Mouse (Mus musculus): ENCODE results near the gene Agpat2. TPM values are rescaled to one million over a fixed set of nuclear protein-coding genes. Genes with fewer than 3 reads are reported as not detected.
A peak's percentile ranks its signal among the peaks of the same experiment; 100 is the strongest.

Gene Agpat2
- polyA plus RNA-seq, 1 experiment, result not detected

DNA sequence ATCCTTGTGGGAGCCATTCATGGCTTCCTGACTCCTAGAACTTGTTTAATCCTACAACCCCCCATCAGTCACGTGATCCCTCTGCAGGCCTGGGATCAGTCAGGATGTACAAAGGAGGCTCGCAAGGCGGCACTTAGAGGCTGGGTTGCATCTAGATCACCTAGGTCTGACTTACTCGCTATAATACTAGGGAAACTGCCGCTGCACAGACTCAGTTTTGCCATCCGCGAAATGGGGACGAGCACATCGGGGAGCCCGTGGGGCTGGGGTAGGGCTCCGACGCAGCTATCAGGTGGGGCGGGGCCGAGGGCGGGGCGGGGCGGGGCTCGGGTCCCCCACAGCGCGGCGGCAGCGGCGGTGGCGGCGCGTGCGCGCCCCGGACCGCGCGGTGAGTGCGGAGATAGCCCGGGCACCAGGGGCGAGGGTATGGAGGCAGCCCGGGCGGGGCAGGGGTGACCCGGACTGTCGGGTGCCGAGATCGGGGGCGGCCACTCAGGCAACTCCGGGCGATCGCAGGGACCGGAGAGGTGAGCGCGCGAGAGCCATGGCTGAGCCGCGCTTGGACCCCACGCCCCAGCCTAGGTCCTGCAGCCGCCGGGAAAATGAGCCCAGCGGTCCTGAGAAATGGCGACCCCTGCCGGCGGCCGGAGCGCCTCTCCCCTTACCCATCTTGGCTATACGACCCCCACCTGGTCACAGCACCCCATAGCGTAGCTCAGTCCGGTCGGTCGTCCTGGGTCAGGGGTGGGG, 17.7 kb downstream of the Agpat2 start, which contains the start of gene Gm20532:
Gene Gm20532, plus strand, starts transcription at position 346 of the 750 bp plus-strand sequence.
- Histone ChIP-seq H3K4me1 (ENCODE audit: control insufficient read depth, insufficient read depth, low read length) (peaks cover 5% of the 10 kb centered on the region; the same call in 1 of the 2 replicates), H3K4me3 (ENCODE audit: insufficient read depth, low read depth, low read length) (peak within 1 kb of the TSS; percentile 69), H3K27ac (ENCODE audit: insufficient read depth, low read depth, low read length) (no peak within 1 kb of the TSS)
- TF ChIP-seq CTCF (IDR thresholded peaks at IDR 0.05; ENCODE audit: insufficient read depth, low read depth, low read length) (peak; percentile 86), POLR2A (IDR thresholded peaks at IDR 0.05; ENCODE audit: insufficient read depth, low read depth, low read length) (no peak)
- 1% methylated on average over 65 of the region's 65 CpGs for WGBS

DNA sequence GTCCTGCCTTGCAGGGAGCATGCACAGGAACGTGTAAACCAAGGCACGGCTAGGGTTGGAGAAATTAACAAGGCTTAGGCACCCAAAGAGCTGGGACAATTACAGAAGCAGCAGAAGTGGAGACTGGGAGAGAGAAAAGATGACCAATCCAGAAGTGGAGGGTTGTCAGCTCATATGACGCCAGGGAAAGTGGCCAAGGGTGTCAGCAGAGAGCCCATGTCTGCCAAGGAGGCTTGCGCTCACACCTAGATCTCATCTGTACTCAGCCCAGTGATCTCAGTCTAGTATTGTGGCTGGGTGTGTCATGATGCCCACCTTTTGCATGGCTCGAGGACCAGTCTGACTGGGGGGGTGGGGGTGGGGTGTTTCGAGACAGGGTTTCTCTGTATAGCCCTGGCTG, 18.5 kb downstream of the Agpat2 start:
- peaks cover 5% of the 10 kb centered on the region; the same call in 1 of the 2 replicates for H3K4me1 ChIP-seq (ENCODE audit: control insufficient read depth, insufficient read depth, low read length)
- 67% methylated on average over 6 of the region's 6 CpGs for WGBS
- TF ChIP-seq POLR2A (IDR thresholded peaks at IDR 0.05; ENCODE audit: insufficient read depth, low read depth, low read length) (no peak), CTCF (IDR thresholded peaks at IDR 0.05; ENCODE audit: insufficient read depth, low read depth, low read length) (no peak)
- H3K4me3 ChIP-seq (ENCODE audit: insufficient read depth, low read depth, low read length), result peak overlapping the region; percentile 17; the same call in 1 of the 2 replicates
- H3K27ac ChIP-seq (ENCODE audit: insufficient read depth, low read depth, low read length), result no peak overlapping the region

DNA sequence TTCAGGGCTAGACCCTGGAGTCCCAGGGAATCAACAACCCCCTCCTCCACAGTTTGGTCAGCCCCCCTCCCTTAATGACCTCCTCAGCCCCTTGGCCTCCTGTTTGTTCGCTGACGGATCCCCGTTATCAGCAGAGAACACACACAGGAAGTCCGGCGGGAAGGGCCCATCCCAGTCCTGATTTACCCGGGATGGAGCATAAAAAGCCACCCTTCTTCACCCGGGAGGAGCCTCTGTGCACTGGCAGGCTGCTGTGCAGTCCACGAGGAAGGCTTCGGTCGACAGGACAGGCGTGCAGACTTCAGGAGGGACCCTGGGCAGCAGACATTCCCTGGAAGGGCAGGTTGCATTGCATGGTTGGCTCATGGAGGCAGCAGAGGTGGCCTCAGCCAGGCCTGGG, 20.6 kb downstream of the Agpat2 start:
- 79% methylated on average over 11 of the region's 11 CpGs for WGBS
- H3K4me3 ChIP-seq (ENCODE audit: insufficient read depth, low read depth, low read length), result 0 out of 2 replicates have a peak overlapping the region, but pooled peaks have one; percentile 15
- no peak for TF ChIP-seq CTCF (IDR thresholded peaks at IDR 0.05; ENCODE audit: insufficient read depth, low read depth, low read length)
- TF ChIP-seq POLR2A (IDR thresholded peaks at IDR 0.05; ENCODE audit: insufficient read depth, low read depth, low read length), result no peak
- peaks cover 5% of the 10 kb centered on the region; the same call in 1 of the 2 replicates for H3K4me1 ChIP-seq (ENCODE audit: control insufficient read depth, insufficient read depth, low read length)
- H3K27ac ChIP-seq (ENCODE audit: insufficient read depth, low read depth, low read length), result no peak overlapping the region

DNA sequence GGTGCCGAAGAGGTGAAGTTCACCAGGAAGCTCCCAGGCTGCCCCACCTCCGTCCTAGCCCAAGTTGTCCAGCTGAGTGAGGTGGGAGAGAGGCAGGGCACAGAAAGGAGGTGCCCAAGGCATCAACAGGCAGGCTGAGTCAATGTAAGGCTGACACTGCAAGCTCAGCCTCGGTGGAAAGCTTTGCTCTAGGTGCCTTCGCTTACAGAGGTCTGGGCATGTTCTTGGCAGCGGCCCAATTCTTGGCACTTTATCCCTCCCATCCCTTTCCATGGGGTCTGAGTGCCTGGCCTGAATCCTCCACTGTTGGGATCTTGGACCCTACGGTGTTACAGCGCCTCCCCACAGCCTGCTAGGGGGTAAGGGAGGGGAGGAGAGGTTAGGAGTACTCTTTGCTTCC, 21.5 kb downstream of the Agpat2 start:
- 71% methylated on average over 7 of the region's 7 CpGs for WGBS
- Histone ChIP-seq H3K27ac (ENCODE audit: insufficient read depth, low read depth, low read length) (no peak overlapping the region), H3K4me1 (ENCODE audit: control insufficient read depth, insufficient read depth, low read length) (peaks cover 11% of the 10 kb centered on the region; the same call in 1 of the 2 replicates), H3K4me3 (ENCODE audit: insufficient read depth, low read depth, low read length) (no peak overlapping the region)
- TF ChIP-seq POLR2A (IDR thresholded peaks at IDR 0.05; ENCODE audit: insufficient read depth, low read depth, low read length), result no peak
- no peak for TF ChIP-seq CTCF (IDR thresholded peaks at IDR 0.05; ENCODE audit: insufficient read depth, low read depth, low read length)

DNA sequence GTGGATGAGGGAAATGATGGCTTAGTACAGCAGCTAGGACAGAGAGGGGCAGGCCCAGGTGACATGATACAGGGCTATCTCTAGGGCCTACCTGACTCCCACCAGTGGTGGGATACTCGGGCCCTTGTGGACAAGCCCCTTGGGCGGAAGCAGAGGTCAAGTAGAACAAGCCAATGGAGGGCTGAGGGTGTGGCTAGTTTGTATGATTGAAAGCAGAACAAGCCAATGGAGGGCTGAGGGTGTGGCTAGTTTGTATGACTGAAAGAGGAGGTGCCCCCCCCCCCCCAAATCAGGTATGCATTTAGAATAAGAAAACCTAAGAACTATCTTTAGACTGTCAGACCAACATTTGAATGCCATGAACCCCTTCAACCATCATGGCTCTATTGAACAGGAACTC, 22.0 kb downstream of the Agpat2 start:
- WGBS, result 63% methylated on average over 2 of the region's 2 CpGs
- no peak overlapping the region for H3K27ac ChIP-seq (ENCODE audit: insufficient read depth, low read depth, low read length)

DNA sequence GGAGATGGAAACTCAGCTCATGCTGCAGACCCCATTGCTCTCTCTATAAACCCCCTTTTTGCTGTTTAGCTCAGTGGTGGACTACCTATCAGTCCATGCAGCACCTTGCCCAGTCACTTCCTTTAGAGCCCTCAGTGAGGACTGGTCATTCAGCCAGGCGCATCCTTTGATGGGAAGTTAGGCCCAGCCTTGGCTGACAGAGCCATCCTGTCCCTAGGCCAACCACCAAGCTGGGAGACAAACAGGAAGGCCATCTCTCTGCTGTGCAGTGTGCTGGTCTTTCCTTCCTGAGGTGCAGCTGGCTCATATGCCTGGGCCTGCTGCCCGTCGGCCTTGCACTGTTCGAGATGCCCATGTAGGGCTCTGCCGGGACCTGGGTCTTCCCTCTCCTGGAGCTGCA, 23.5 kb downstream of the Agpat2 start:
- TF ChIP-seq POLR2A (IDR thresholded peaks at IDR 0.05; ENCODE audit: insufficient read depth, low read depth, low read length) (no peak), CTCF (IDR thresholded peaks at IDR 0.05; ENCODE audit: insufficient read depth, low read depth, low read length) (no peak)
- Histone ChIP-seq H3K4me1 (ENCODE audit: control insufficient read depth, insufficient read depth, low read length) (0 out of 2 replicates have a peak, but pooled peaks cover 6% of the 10 kb centered on the region), H3K4me3 (ENCODE audit: insufficient read depth, low read depth, low read length) (no peak overlapping the region), H3K27ac (ENCODE audit: insufficient read depth, low read depth, low read length) (no peak overlapping the region)
- 91% methylated on average over 5 of the region's 5 CpGs for WGBS

More for the DNA sequence above, 22.0 kb downstream of the Agpat2 start:
- TF ChIP-seq CTCF (IDR thresholded peaks at IDR 0.05; ENCODE audit: insufficient read depth, low read depth, low read length), result no peak
- Histone ChIP-seq H3K4me3 (ENCODE audit: insufficient read depth, low read depth, low read length) (no peak overlapping the region), H3K4me1 (ENCODE audit: control insufficient read depth, insufficient read depth, low read length) (peaks cover 10% of the 10 kb centered on the region; the same call in 1 of the 2 replicates)

DNA sequence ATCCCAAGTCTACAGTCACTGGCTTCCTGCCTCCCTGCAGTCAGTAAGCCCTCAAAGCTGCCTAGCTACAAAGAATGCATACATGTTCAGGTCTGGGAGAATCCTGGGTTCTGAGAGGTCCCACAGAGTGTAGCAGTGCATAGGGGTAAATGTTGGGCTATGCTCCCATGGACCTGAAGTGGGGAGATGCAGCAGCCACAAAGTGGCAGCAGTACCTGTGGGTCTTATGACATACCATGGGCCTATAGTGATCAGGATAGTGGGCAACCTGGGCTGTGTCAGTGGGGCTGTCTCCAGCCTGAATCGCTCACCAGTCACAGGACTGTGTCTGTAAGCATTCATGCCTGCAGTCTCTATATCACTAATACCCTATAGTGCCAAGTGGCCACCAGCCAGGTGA, 24.5 kb downstream of the Agpat2 start, which contains the start of gene Egfl7:
Gene Egfl7, plus strand, starts transcription at position 301 of the 400 bp plus-strand sequence.
- TF ChIP-seq POLR2A (IDR thresholded peaks at IDR 0.05; ENCODE audit: insufficient read depth, low read depth, low read length), result no peak
- no peak for TF ChIP-seq CTCF (IDR thresholded peaks at IDR 0.05; ENCODE audit: insufficient read depth, low read depth, low read length)

DNA sequence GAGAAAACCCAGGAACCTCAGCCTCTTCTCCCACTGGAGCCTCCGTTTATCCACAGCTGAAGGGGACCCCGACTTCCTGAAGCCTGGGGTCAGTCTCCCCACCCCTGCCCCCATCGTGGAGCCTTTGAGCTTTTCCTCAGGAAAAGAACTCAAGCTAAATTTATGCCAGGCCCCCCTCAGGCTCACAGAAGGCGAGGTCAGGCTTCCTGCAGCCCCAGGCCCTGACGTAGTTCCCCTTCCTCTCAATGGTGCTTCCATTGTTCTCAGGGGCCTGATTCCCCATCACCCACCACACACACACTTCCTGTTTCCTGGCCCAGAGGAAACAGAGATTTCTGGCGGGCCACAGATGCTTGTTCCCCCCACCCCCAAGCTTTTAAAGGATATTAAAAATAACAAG, 25.8 kb downstream of the Agpat2 start:
- Histone ChIP-seq H3K4me1 (ENCODE audit: control insufficient read depth, insufficient read depth, low read length) (0 out of 2 replicates have a peak, but pooled peaks cover 7% of the 10 kb centered on the region), H3K27ac (ENCODE audit: insufficient read depth, low read depth, low read length) (no peak overlapping the region), H3K4me3 (ENCODE audit: insufficient read depth, low read depth, low read length) (no peak overlapping the region)
- no peak for TF ChIP-seq CTCF (IDR thresholded peaks at IDR 0.05; ENCODE audit: insufficient read depth, low read depth, low read length)
- TF ChIP-seq POLR2A (IDR thresholded peaks at IDR 0.05; ENCODE audit: insufficient read depth, low read depth, low read length), result no peak
- 59% methylated on average over 6 of the region's 6 CpGs for WGBS

More for the DNA sequence above, 24.5 kb downstream of the Agpat2 start, which contains the start of gene Egfl7:
- WGBS, result 92% methylated on average over 1 of the region's 1 CpGs
- Histone ChIP-seq H3K4me1 (ENCODE audit: control insufficient read depth, insufficient read depth, low read length) (0 out of 2 replicates have a peak, but pooled peaks cover 6% of the 10 kb centered on the region), H3K4me3 (ENCODE audit: insufficient read depth, low read depth, low read length) (no peak within 1 kb of the TSS), H3K27ac (ENCODE audit: insufficient read depth, low read depth, low read length) (0 out of 2 replicates have a peak within 1 kb of the TSS, but pooled peaks have one; percentile 2)

DNA sequence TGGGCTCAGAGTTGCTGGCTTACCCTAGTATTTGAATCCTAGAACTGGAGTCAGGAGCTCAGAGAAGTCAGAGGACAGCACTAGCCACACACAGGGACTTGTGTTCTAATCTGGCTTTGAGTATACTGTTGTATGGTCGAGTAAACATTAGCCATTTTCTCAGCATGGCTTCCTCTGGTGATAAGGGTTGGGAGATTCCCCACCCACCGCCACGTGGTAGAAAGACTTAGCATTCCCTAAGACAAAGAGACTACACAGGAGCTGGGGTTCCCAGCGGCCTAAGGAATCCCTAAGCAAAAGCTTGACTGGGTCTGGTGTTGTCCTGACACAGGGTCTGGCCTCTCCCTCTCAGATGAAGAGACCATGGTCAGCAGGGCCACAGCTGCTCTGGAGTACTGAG, 27.8 kb downstream of the Agpat2 start:
- Histone ChIP-seq H3K4me1 (ENCODE audit: control insufficient read depth, insufficient read depth, low read length) (0 out of 2 replicates have a peak, but pooled peaks cover 8% of the 10 kb centered on the region), H3K4me3 (ENCODE audit: insufficient read depth, low read depth, low read length) (no peak overlapping the region), H3K27ac (ENCODE audit: insufficient read depth, low read depth, low read length) (no peak overlapping the region)
- no peak for TF ChIP-seq CTCF (IDR thresholded peaks at IDR 0.05; ENCODE audit: insufficient read depth, low read depth, low read length)
- TF ChIP-seq POLR2A (IDR thresholded peaks at IDR 0.05; ENCODE audit: insufficient read depth, low read depth, low read length), result no peak
- WGBS, result 73% methylated on average over 4 of the region's 4 CpGs
